Mouse (Mus musculus) cerebellum, adult (tissue): ENCODE measurements around the gene Chordc1.
"Not testable (repeated sequence)": the region's sequence is repeated elsewhere in the genome, so short reads cannot be mapped to it uniquely, and the experiment has no call there.

ENCODE experiments used
- ATAC-seq: cut with Nextera tagmentation; 2 replicates; pipeline ENCODE4 v1.9.2; 2017; ENCODE audit warnings: mild to moderate bottlenecking, moderate library complexity, mixed read lengths; ENCODE audit not compliant: insufficient number of reproducible peaks, low FRiP score, low TSS enrichment

Chordc1 gene

GRCm38 (mm10) chr9:18291571-18292429 lies at the start of gene Chordc1:
Gene Chordc1 (plus strand): TSS chr9:18292125.
- ATAC-seq, result peak; percentile 98

DNA sequence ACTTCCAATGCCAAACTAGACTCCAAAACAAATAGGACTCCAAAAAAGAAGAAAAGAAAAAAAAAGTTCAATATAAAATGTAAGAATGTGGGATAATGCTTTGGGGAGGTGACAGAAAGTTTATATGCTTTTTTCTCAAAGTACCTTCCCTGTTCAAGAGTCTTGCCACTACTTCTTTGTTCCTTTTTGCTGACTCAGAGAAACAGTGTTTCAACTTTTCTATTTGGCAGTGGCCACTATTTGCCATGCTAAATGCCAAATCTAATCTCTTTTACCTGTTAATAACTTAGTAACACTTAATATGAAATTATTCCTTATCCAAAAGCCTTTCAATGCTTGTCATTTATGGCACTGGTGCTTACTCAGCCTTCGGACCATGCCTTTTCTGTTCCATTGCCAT lies 16.0 kb upstream of the Chordc1 start:
- ATAC-seq, result no peak

DNA sequence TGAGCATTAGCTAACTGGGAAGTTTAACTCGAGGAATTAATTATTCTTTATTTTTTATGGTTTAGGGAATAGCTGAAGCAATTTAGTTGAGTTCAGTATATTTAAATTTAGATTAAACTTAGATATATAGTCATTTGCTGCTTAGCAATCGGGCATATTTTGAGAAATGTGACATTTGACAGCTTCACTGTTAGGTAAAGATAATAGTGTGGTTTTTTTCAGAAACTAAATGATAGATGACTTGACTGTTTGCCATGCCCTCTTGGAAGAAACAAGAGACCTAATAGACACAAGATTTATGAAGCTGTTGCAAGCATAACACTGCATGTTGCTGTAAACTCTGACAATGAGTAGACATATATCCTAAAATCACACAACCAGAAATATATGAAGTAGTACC lies 15.1 kb upstream of the Chordc1 start:
- ATAC-seq, result no peak

DNA sequence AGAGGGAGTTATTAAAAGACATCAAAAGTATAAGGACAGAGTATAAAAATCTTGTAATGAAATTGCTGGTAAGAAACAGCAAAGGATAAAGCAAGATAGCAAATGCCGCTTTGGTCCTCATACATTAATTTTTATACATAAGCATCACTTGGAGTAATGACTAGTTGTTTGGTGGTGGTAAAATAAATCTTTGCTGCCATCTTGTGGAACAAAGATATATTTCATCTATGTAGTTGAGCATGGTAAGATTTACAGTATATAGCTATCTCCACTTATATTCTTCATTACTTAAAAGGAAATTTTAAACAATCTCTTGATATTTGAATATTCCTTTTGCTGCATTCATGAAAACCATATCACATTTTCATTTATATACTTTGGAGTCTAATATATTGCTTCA lies 14.4 kb upstream of the Chordc1 start:
- ATAC-seq, result no peak

- ATAC-seq, result not testable (repeated sequence)
These were observed 13.2 kb upstream of the Chordc1 start for GRCm38 (mm10) chr9:18278693-18279092.

DNA sequence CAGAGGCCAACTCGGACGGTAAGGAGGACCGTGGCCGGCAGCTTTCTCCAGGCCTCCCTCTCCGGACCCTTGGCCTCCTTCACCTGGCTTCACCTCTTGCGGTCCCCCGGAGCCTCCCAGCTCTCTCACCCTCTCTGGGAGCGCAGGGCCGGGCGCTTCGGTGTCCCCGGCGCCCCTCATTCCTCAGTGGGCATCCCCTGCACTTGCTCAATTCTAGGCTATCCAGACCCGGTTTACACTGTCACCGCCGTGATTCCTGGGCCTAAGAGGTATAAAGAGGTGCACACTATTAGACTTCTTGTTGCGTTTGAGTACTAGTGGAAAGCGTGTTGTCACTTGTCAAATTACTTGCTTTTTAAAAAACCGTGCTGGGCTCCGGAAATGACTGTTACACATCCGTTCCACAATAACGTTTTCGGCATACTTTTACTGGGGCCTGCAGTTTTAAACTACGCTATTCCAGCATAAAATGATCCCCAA lies 558 bp downstream of the Chordc1 start:
- peak; percentile 68 for ATAC-seq

- ATAC-seq, result no peak
These were observed 1.3 kb downstream of the Chordc1 start for GRCm38 (mm10) chr9:18293026-18293781.

DNA sequence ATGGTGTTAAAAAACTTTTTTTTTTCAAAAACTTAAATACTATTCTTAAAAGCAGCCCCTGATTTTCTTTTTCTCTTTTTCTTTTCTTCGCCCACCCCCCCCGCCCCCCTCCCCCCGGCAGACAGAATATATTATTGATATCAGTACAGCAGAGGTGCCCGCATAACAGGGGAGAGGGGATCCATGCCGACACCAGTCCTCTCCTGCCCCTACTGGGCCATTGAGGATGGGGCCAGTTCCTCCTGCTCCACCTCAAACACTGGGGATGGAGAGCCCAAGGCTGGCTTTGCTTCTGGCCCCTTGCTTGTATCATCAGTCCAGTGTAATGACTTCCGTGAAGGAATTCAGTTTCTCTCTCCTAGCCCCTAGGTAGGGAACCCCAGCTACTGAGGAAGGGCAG lies 6.4 kb downstream of the Chordc1 start:
- ATAC-seq, result no peak

DNA sequence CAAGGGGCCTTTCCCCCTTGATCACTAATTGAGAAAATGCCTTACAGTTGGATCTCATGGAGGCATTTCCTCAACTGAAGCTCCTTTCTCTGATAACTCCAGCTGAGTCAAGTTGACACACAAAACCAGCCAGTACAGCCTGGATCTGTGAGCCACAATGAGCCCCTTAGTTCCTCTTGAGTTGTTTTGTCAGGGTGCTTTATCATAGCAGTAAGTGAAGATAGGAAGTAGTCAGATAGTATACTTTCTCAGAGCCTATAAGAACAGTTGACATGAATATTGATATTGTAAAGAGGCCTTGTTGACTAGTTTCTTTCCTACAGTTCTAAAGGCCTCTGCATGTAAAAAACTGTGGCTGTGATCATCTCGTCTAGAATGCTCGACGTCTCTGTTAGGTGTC lies 28.1 kb downstream of the Chordc1 start:
- ATAC-seq, result no peak
